Mouse (Mus musculus): Measurements from ENCODE around the gene Hmx2. TPM values are rescaled to one million over a fixed set of nuclear protein-coding genes. Genes with fewer than 3 reads are reported as not detected.
A peak's percentile ranks its signal among the peaks of the same experiment; 100 is the strongest.

Gene Hmx2
- not detected for total RNA-seq (2022)

- DNase-seq (ENCODE audit: low spot score), result no peak
Observed at GRCm38 (mm10) chr7:131548473-131548872, at the start of gene Hmx2. Hmx2 (plus strand) TSS chr7:131548773.

- DNase-seq (ENCODE audit: low spot score), result no peak
Observed at GRCm38 (mm10) chr7:131503739-131504138, 44.8 kb upstream of the Hmx2 start.

GRCm38 (mm10) chr7:131539979-131540378, 8.6 kb upstream of the Hmx2 start:
- DNase-seq (ENCODE audit: low spot score), result peak; percentile 77

- no peak for DNase-seq (ENCODE audit: low spot score)
Observed at GRCm38 (mm10) chr7:131541184-131542114, 7.1 kb upstream of the Hmx2 start.

GRCm38 (mm10) chr7:131542115-131542871, 6.3 kb upstream of the Hmx2 start, which contains the start of gene Hmx3:
Hmx3 (plus strand) TSS chr7:131542867.
- no peak for DNase-seq (ENCODE audit: low spot score)

- no peak for DNase-seq (ENCODE audit: low spot score)
Observed at GRCm38 (mm10) chr7:131542872-131543622, 5.5 kb upstream of the Hmx2 start.

GRCm38 (mm10) chr7:131543623-131544481, 4.7 kb upstream of the Hmx2 start:
- no peak for DNase-seq (ENCODE audit: low spot score)

- no peak for DNase-seq (ENCODE audit: low spot score)
Observed at GRCm38 (mm10) chr7:131544871-131545270, 3.7 kb upstream of the Hmx2 start.

GRCm38 (mm10) chr7:131545701-131546385, 2.7 kb upstream of the Hmx2 start:
- DNase-seq (ENCODE audit: low spot score), result no peak

- DNase-seq (ENCODE audit: low spot score), result no peak
Observed at GRCm38 (mm10) chr7:131546423-131546822, 2.1 kb upstream of the Hmx2 start.

GRCm38 (mm10) chr7:131547481-131547880, 1.1 kb upstream of the Hmx2 start:
- no peak for DNase-seq (ENCODE audit: low spot score)

- DNase-seq (ENCODE audit: low spot score), result no peak
Observed at GRCm38 (mm10) chr7:131551471-131551870, 2.9 kb downstream of the Hmx2 start.

GRCm38 (mm10) chr7:131551931-131552741, 3.6 kb downstream of the Hmx2 start:
- no peak for DNase-seq (ENCODE audit: low spot score)

- no peak for DNase-seq (ENCODE audit: low spot score)
Observed at GRCm38 (mm10) chr7:131552781-131553180, 4.2 kb downstream of the Hmx2 start.

GRCm38 (mm10) chr7:131553771-131554175, 5.2 kb downstream of the Hmx2 start:
- DNase-seq (ENCODE audit: low spot score), result no peak

- no peak for DNase-seq (ENCODE audit: low spot score)
Observed at GRCm38 (mm10) chr7:131554341-131555180, 6.0 kb downstream of the Hmx2 start.

GRCm38 (mm10) chr7:131555301-131556081, 6.9 kb downstream of the Hmx2 start:
- no peak for DNase-seq (ENCODE audit: low spot score)

GRCm38 (mm10) chr7:131556116-131556515, 7.5 kb downstream of the Hmx2 start:
- DNase-seq (ENCODE audit: low spot score), result no peak

All from heart, adult 8-10 months (tissue).